Mouse (Mus musculus): ENCODE measurements around the gene Bckdhb.
A peak's percentile ranks its signal among the peaks of the same experiment; 100 is the strongest.

The Bckdhb gene

DNA sequence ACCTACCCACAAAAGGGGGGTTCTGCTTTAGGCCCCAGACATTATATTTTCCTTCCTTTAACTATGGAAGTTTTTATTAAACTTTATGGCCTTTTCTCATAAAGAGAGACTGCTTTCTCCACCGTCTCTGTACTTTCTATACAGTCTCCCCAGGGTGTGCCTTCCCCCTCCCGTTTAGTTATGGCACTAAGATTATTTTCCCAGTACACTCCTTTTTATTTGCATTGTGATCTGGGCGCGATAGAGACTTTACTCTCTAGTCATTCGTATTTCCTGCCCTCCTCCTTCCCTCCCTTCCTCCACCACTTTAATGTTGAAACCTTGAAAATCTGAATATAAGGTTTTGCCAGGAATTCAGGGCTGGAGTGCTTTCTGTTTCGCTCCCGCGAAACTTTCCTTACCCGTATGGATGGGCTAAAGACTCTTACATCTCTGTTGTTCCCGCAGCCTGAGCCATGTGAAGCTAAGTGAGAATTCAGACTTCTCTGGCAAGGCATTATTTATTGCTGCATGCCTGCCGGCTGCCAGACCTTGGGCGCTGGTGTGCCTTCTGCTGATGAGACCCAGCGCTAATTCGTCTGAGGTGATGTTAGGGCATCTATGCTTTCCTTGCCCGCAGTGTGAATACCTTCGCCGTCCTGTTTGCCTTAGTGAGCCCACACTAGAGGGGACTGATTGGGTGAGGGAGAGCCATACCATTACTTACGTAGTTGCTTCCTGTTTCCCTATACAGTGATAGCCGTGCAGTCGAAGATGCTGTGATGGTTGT, 182.3 kb downstream of the Bckdhb start:
- DNase-seq (ENCODE audit: low spot score in 2 of 2) = no peak

- DNase-seq (ENCODE audit: low spot score in 2 of 2) = no peak
Measured at GRCm38 (mm10) chr9:84108534-84108933, 183.6 kb downstream of the Bckdhb start.

DNA sequence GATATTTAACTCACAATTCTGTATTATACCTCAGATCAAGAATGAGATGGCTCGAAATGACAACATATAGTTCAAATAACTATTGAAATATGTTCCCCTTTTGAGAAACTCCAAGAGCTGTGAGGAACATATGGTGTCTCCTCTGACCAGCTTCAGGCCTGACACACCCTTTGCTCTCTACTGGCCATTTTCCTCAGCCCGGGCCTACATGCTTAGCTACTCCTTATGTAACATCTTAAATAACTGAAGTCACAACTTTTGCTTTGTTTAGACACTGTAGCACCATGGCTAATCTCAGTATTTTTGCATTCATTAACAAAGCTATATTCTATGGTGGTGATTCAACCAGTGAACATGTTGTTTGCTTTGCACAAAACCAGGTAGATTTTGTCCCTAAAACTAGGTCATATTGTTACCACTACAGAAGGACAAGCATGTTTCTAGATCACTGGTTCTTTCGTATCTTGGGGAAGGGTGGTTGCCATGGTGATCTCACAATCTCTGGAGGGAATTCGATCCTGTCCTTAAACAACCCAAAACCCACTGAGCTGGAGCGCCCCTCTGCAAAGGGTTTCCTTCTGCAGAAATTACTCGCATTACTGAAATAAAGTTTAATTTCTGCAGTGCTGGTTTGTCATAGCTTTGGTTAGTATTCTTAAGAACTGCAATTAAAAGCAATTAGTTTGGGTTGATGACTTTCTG, 185.0 kb downstream of the Bckdhb start:
- DNase-seq (ENCODE audit: low spot score in 2 of 2) = no peak

DNA sequence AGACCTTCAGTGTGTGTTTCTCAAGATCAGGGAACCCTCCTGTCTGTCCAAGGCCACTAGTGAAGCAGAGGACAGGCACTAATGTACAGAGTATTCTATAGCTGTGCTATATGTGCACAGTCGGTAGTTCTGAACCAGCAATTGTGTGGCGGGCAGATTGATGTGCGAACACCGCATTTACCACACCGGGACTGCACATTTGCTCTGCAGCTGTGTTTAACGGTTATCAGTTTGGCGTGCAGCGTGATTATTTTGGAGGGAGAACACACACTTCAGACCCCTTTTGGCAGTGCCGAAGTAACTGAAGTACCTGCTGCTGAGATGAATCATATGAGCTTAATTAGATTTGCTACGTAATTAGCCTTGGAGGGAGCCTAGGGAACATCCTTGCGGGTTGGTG, 185.7 kb downstream of the Bckdhb start:
- no peak for DNase-seq (ENCODE audit: low spot score in 2 of 2)

- DNase-seq (ENCODE audit: low spot score in 2 of 2) = no peak
Measured at GRCm38 (mm10) chr9:84112319-84112718, 187.4 kb downstream of the Bckdhb start.

- peak; percentile 9 to 24 for DNase-seq (ENCODE audit: low spot score in 2 of 2)
Measured at GRCm38 (mm10) chr9:84112842-84113568, 188.1 kb downstream of the Bckdhb start.

- no peak for DNase-seq (ENCODE audit: low spot score in 2 of 2)
Measured at GRCm38 (mm10) chr9:84114254-84114653, 189.3 kb downstream of the Bckdhb start.

GRCm38 (mm10) chr9:84117337-84117736, 192.4 kb downstream of the Bckdhb start:
- no peak for DNase-seq (ENCODE audit: low spot score in 2 of 2)

DNA sequence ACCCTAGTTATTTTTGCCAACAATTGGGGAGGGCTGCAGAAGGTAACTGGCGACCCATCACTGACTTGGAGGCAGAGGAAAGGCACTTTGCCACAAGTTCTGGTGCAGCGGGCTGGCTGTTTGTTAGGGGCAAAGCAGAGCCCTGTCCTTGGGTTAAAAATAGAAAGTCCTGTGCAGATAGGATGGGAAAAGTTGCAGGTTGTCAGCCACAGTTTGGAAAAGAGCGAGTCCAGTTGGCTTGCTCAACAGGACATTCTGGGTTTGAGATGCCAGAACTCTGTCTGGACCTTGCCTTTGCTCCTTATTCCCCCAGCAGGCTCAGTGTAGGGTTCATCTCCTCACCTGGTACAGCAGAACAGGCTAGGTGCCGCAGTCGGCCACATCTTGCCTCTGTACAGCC, 200.1 kb downstream of the Bckdhb start:
- DNase-seq (ENCODE audit: low spot score in 2 of 2) = no peak

GRCm38 (mm10) chr9:84130338-84130737, 205.4 kb downstream of the Bckdhb start:
- DNase-seq (ENCODE audit: low spot score in 2 of 2) = no peak

- DNase-seq (ENCODE audit: low spot score in 2 of 2) = no peak
Measured at GRCm38 (mm10) chr9:84135062-84135461, 210.1 kb downstream of the Bckdhb start.

DNA sequence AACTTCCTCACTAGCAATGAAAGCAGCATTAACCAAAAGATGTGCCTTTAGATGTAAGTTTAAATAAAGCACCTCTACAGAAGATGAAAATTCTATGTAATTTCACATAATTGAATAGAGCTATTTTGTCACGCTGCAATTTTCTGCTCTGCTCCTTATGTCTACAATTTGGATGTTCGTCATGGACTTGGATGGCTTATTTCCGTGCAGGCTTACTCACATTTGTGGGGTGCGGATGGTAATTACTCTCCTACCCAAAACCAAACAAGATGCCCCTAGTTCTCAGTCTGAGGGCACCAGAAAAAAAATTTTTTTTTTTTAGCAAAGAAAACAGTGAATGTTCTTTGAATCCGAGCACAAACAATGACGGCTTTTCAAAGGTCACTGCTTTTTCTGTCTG, 212.2 kb downstream of the Bckdhb start:
- no peak for DNase-seq (ENCODE audit: low spot score in 2 of 2)

GRCm38 (mm10) chr9:84148124-84148523, 223.2 kb downstream of the Bckdhb start:
- DNase-seq (ENCODE audit: low spot score in 2 of 2) = no peak
